Mouse (Mus musculus) liver, embryonic 16.5 days (tissue): ENCODE data around the gene Vps45. TPM values are rescaled to one million over a fixed set of nuclear protein-coding genes. Genes with fewer than 3 reads are reported as not detected.

ENCODE experiments used
- ATAC-seq: fragments of 200-750 bp; cut with Nextera tagmentation; 2 replicates; pipeline ENCODE4 v1.8.0; 2017; ENCODE audit warnings: low read depth, mild to moderate bottlenecking, moderate number of reproducible peaks, moderate library complexity
- H3K27ac ChIP-seq: fragments of 300-500 bp; sonication (generic); 2 replicates; pipeline ENCODE4 v1.5.1; 2014; ENCODE audit warnings: mild to moderate bottlenecking, low read length
- H3K27me3 ChIP-seq: fragments of 300-500 bp; sonication (generic); 2 replicates; pipeline ENCODE4 v1.6.1; 2014; ENCODE audit warnings: low read depth, low read length, mixed read lengths; ENCODE audit not compliant: control insufficient read depth, insufficient read depth
- H3K36me3 ChIP-seq: fragments of 300-500 bp; sonication (generic); 2 replicates; pipeline ENCODE4 v1.6.1; 2014; ENCODE audit warnings: mild to moderate bottlenecking; ENCODE audit not compliant: control insufficient read depth, insufficient read depth
- H3K4me1 ChIP-seq: fragments of 300-500 bp; sonication (generic); 2 replicates; pipeline ENCODE4 v1.6.1; 2014; ENCODE audit warnings: low read depth, low read length, mixed read lengths; ENCODE audit not compliant: control insufficient read depth
- H3K4me2 ChIP-seq: fragments of 300-500 bp; sonication (generic); 2 replicates; pipeline ENCODE4 v1.6.1; 2014; ENCODE audit warnings: low read depth, low read length, mixed read lengths
- H3K4me3 ChIP-seq: fragments of 300-500 bp; sonication (generic); 2 replicates; pipeline ENCODE4 v1.5.1; 2014; ENCODE audit warnings: low read depth, mild to moderate bottlenecking, low read length
- H3K9ac ChIP-seq: fragments of 300-500 bp; sonication (generic); 2 replicates; pipeline ENCODE4 v1.6.1; 2014; ENCODE audit warnings: low read depth, low read length
- H3K9me3 ChIP-seq: fragments of 300-500 bp; sonication (generic); replicated peaks from 2 replicates; pipeline ENCODE4 v1.6.1; 2016; ENCODE audit warnings: low read length; ENCODE audit not compliant: control insufficient read depth
- WGBS: fragments of 180-500 bp; shearing (Covaris S2); extraction: QIAGEN DNeasy Blood & Tissue Kit; methylation state at CpG from one replicate; pipeline ENCODE4 v1.1.7; 2014; ENCODE audit not compliant: insufficient replicate concordance; 5-methylcytosine and 5-hydroxymethylcytosine counted together
- polyA plus RNA-seq: library from polyadenylated mRNA; unstranded; fragments of >200 nt; fragmentation: Nextera tagmentation; extraction: Ambion mirVana; gene quantifications from 2 replicates; pipeline ENCODE4 v1.2.1, GENCODE M21; 2015

The Vps45 gene
- polyA plus RNA-seq, 1 experiment from 2014 or later, result 11.7 TPM

DNA sequence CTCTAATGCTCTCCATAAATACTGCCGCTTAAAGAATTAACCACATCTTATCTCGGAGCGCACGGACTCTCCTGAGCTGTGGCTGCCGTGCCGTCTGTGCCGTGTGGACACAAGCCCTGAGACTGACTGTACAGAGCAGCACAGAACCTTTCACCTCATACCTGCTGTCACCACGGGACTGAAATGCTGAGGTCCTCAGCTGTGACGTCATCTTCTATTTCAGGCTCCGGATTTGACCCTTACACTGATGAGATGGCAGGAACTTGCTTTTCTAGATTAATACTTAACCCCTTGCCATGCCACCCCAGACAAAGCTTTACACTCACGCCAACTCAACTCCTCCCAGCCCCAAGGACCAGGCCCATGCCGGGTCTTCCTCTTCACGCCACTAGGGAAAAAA is 35.9 kb upstream of the Vps45 start:
- Histone ChIP-seq H3K9me3 (no peaks in the 10 kb centered on the region), H3K4me2 (no peak overlapping the region), H3K4me1 (peaks cover 3% of the 10 kb centered on the region), H3K9ac (no peak overlapping the region), H3K27me3 (no peaks in the 10 kb centered on the region), H3K27ac (peak overlapping the region; percentile 23; the same call in 1 of the 2 replicates), H3K36me3 (no peaks in the 10 kb centered on the region), H3K4me3 (no peak overlapping the region)
- peak; percentile 92 for ATAC-seq
- WGBS, result 49% methylated on average over 13 of the region's 13 CpGs

DNA sequence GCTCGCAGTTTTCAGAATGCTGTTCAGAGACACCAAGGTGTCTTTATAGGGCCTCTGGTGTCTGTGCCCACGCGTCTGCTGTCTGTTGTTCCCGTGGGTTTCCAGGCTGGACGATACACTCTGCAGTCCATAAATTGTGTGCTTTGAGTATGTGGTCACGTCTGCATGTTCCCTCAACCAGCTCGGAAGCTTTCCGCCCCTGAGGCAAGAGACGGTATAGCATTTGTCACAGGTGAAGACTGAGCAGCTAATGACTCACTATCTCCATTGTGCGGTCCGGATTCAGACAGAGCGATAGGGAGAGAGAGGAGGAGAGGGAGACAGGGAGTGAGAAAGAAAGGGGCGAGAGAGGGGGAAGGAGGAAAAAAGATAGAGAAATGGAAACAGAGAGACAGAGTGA is 35.2 kb upstream of the Vps45 start:
- Histone ChIP-seq H3K4me1 (no peaks in the 10 kb centered on the region), H3K4me2 (no peak overlapping the region), H3K9ac (no peak overlapping the region), H3K27ac (no peak overlapping the region), H3K27me3 (no peaks in the 10 kb centered on the region), H3K36me3 (no peaks in the 10 kb centered on the region), H3K9me3 (no peaks in the 10 kb centered on the region), H3K4me3 (no peak overlapping the region)
- WGBS, result 60% methylated on average over 13 of the region's 13 CpGs
- ATAC-seq, result peak; percentile 25; the same call in 1 of the 2 replicates

DNA sequence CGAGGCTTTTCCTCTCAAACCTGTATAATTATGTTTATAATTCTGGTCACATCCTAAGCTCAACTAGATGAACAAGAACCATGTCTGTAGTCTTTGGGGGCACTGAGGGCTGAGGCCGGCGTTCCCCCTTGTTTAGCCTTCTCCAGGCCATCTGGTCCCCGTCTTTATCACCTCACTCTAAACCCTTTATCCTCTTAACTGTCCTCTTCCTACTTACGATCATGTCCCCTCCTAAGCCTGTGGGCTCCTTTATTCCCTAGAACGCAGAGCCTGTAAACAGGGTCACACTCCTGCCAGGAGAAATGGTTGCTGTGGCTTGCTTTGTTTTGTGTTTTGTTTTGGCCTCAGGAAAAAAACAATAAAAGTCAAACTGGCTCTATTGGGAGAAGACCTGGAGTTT is 33.7 kb upstream of the Vps45 start:
- no peak overlapping the region for H3K4me3 ChIP-seq
- no peaks in the 10 kb centered on the region for H3K27me3 ChIP-seq
- no peak overlapping the region for H3K27ac ChIP-seq
- peaks cover under 1% of the 10 kb centered on the region for H3K4me1 ChIP-seq
- H3K4me2 ChIP-seq, result no peak overlapping the region
- H3K9me3 ChIP-seq, result no peaks in the 10 kb centered on the region
- H3K36me3 ChIP-seq, result no peaks in the 10 kb centered on the region
- no peak overlapping the region for H3K9ac ChIP-seq
- no peak for ATAC-seq
- WGBS, result 59% methylated on average over 6 of the region's 6 CpGs

- no peaks in the 10 kb centered on the region for H3K9me3 ChIP-seq
- H3K9ac ChIP-seq, result no peak overlapping the region
- WGBS, result 45% methylated on average over 2 of the region's 2 CpGs
- no peaks in the 10 kb centered on the region for H3K36me3 ChIP-seq
- ATAC-seq, result no peak
- H3K4me1 ChIP-seq, result peaks cover 3% of the 10 kb centered on the region
- H3K27ac ChIP-seq, result no peak overlapping the region
- H3K4me2 ChIP-seq, result no peak overlapping the region
- no peaks in the 10 kb centered on the region for H3K27me3 ChIP-seq
- H3K4me3 ChIP-seq, result no peak overlapping the region
Measured at GRCm38 (mm10) chr3:96091146-96091545, 32.9 kb upstream of the Vps45 start.

- H3K9ac ChIP-seq, result no peak overlapping the region
- H3K4me2 ChIP-seq, result no peak overlapping the region
- no peaks in the 10 kb centered on the region for H3K9me3 ChIP-seq
- no peak for ATAC-seq
- H3K36me3 ChIP-seq, result no peaks in the 10 kb centered on the region
- no peak overlapping the region for H3K27ac ChIP-seq
- H3K4me1 ChIP-seq, result peaks cover 3% of the 10 kb centered on the region
- no peaks in the 10 kb centered on the region for H3K27me3 ChIP-seq
- WGBS, result 35% methylated on average over 2 of the region's 2 CpGs
- H3K4me3 ChIP-seq, result no peak overlapping the region
Measured at GRCm38 (mm10) chr3:96089882-96090489, 31.7 kb upstream of the Vps45 start.

DNA sequence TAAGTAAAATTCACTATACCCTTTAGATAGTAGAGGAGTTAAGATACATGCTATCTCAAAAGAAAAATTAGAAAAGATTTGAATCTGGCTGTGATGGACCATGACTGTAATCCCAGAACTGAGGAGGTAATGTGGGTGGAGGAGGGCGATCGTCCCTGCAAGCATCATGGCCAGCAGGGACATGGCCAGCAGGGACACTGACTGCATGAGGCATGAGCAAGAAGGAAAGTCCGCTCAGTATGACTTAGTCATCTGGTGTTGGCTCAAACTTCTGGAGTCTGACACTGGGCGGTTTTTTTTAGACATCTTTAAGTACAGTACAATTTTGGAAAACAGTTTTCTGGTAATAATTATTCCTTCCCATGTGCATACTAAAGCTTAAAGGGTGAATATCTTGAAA is 29.5 kb upstream of the Vps45 start:
- Histone ChIP-seq H3K9ac (no peak overlapping the region), H3K36me3 (no peaks in the 10 kb centered on the region), H3K4me1 (peaks cover 7% of the 10 kb centered on the region), H3K27ac (no peak overlapping the region), H3K4me3 (no peak overlapping the region), H3K9me3 (no peaks in the 10 kb centered on the region), H3K4me2 (no peak overlapping the region), H3K27me3 (no peaks in the 10 kb centered on the region)
- 75% methylated on average over 4 of the region's 4 CpGs for WGBS
- no peak; the same call in 1 of the 2 replicates for ATAC-seq

- Histone ChIP-seq H3K9me3 (no peaks in the 10 kb centered on the region), H3K36me3 (no peaks in the 10 kb centered on the region), H3K27me3 (no peaks in the 10 kb centered on the region), H3K27ac (no peak overlapping the region), H3K4me1 (peaks cover 11% of the 10 kb centered on the region), H3K4me3 (no peak overlapping the region), H3K4me2 (peak overlapping the region; percentile 25; the same call in 1 of the 2 replicates), H3K9ac (no peak overlapping the region; the same call in 1 of the 2 replicates)
- 25% methylated on average over 2 of the region's 2 CpGs for WGBS
- ATAC-seq, result peak; percentile 93
Measured at GRCm38 (mm10) chr3:96087219-96087618, 29.0 kb upstream of the Vps45 start.

DNA sequence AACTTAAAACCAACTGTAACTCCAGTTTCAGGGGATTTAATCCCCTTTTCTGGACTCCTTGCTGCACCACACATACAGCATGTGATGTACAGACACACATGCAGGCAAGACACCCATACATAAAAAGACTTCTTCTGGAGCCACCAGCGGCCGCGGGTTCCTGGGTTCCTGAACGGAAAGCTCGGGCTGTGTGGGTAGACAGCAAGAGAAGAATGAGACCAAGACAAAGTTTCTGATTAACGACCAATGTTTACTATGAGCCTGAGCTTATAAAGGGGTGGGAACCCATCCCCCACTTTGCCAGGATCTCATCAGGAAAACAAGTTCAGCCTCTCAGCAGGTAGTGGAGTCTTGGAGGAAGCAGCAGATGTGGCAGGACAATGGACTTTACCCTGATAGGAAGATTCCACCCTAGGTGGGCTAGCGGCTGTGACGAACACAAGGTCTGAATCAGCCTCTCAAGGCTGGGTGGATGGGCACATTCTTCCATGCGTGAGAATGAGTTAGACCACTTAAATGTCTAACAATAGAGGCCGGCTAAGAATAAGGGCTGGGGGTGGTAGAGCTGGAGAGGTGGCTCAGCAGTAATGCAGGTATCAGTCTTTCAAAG is 26.0 kb upstream of the Vps45 start:
- no peak for ATAC-seq
- Histone ChIP-seq H3K27me3 (no peaks in the 10 kb centered on the region), H3K4me2 (no peak overlapping the region), H3K4me1 (peaks cover 12% of the 10 kb centered on the region), H3K9me3 (no peaks in the 10 kb centered on the region), H3K4me3 (no peak overlapping the region), H3K36me3 (no peaks in the 10 kb centered on the region), H3K27ac (no peak overlapping the region), H3K9ac (no peak overlapping the region)
- 77% methylated on average over 10 of the region's 10 CpGs for WGBS

DNA sequence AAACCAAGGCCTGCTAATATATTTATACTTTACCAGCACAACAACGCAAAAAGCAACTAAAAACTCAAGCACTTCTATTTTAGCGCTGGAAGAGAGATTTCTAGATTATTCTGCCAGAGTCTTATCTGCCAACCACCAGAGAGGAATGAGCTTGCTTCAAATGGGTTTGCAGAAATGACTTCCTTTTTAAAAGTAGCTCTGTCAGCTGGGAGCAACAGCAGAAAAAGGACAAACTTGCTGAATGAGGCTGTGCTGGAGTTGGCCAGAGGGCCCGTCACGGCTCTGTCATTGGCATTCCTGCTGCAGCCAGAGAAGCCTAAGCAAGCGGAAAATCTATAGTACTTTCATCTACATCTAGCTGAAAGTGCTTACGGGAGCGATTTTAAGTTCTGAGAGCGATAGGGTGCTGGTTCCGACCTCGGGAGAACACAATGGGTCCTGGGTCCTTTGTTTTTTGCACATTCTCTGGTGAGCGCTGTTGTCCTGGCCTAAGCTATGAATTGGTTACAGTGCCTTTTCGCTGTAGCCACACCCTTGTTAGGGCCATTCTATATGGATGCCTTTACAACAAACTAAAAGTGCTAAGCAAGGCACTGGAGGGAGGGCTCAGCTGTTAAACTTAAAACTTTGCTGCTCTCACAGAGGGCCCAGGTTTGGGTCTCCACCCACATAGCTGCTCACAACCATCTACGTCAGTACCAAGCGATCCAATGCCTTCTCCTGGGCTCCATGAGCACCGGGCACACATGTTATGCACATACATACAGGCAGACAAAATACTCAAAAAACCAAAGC is 24.6 kb upstream of the Vps45 start:
- 0 out of 2 replicates have a peak overlapping the region, but pooled peaks have one; percentile 3 for H3K4me2 ChIP-seq
- no peak for ATAC-seq
- WGBS, result 50% methylated on average over 15 of the region's 15 CpGs
- peak overlapping the region; percentile 37; the same call in 1 of the 2 replicates for H3K27ac ChIP-seq
- H3K9me3 ChIP-seq, result no peaks in the 10 kb centered on the region
- no peak overlapping the region for H3K9ac ChIP-seq
- no peaks in the 10 kb centered on the region for H3K36me3 ChIP-seq
- H3K27me3 ChIP-seq, result no peaks in the 10 kb centered on the region
- no peak overlapping the region for H3K4me3 ChIP-seq
- peaks cover 12% of the 10 kb centered on the region for H3K4me1 ChIP-seq
